Mouse (Mus musculus): Measurements from ENCODE around the gene Gemin4.

DNA sequence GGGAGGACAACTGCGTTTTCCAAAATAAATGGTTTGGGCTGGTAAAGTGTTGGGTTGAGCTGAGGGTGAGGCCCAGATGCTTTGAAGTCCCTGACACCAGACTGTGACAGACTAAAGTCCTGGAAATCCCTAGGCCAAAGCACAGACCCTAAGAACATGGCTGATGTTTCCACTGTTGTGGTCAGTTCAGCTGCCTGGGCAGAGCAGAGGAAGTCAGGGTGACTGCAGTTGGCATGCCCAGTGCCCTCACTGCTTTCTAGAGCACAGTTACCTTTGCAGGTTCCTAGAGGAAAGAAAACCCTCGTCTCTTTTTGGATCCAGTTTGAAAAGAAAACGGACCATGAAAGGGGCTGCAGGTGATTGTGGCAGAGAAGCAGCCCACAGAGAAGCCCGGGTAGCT, 39.9 kb upstream of the Gemin4 start:
- no peak for TF ChIP-seq CTCF (IDR thresholded peaks at IDR 0.05; ENCODE audit: control insufficient read depth, insufficient read depth, insufficient replicate concordance, low read depth, low read length)
- no peak for TF ChIP-seq POLR2A (IDR thresholded peaks at IDR 0.05; ENCODE audit: control insufficient read depth, low read depth, low read length)

Data from testis, adult 2 months (tissue).